Mouse (Mus musculus): Measurements from ENCODE around the gene Cpne9.
"Not testable (repeated sequence)": the region's sequence is repeated elsewhere in the genome, so short reads cannot be mapped to it uniquely, and the experiment has no call there.

Cpne9 gene

GRCm38 (mm10) chr6:113290346-113290745 is 8.2 kb downstream of the Cpne9 start:
- no peak for DNase-seq

GRCm38 (mm10) chr6:113292938-113293337 is 10.8 kb downstream of the Cpne9 start:
- DNase-seq: no peak

DNA sequence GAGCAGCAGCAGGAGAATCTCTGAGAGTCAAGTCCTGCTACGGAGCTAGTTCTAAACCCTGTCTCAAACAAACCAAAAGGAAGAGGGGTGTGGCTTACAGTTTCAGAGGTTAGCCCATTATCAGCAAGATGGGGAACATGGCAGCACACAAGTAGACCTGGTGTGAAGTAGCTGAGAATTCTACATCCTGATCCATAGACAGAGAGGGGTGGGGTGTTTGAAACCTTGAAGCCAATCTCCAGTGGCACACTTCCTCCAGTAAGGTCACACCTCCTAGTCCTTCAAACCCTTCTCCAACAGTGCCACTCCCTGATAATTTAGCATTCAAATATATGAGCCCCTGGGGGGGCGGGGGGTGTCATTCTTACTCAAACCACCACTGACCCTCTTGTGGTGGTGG is 13.9 kb downstream of the Cpne9 start:
- DNase-seq: no peak

DNA sequence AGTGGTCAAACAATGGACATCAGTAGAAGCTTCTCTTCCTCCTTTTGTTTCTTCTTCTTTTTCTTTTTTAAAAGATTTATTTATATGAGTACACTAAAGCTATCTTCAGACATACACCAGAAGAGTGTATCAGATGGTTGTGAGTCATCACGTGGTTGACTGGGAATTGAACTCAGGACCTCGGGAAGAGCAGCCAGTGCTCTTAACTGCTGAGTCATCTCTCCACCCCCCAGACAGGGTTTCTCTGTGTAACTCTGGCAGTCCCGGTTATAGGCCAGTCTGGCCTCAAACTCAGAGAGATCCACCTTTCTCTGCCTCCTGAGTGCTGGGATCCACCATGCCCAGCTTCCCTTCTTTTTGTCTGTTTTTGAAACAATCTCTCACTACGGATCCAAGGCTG is 14.5 kb downstream of the Cpne9 start:
- DNase-seq: no peak

- no peak for DNase-seq
Measured at GRCm38 (mm10) chr6:113301350-113301749, 19.2 kb downstream of the Cpne9 start.

DNA sequence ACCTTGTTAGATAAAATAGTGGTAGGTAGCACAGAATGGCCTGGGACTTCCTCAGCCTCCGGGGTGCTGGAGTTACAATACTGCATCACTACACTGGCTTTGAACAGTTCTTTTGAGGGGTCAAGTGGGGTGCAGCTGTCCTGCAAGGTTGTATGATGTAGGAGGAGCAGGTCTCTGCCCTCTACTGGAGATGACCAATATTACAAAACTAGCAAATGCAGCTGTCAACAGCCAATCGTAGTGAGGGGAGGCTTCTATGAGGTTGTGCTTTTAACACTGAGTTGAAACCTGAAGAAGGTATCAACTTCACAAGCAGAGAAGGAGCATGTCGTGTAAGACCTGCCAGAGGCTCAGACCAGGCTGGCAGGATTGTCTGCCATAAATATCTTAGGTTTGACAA is 20.2 kb downstream of the Cpne9 start:
- DNase-seq: peak; percentile 51

DNA sequence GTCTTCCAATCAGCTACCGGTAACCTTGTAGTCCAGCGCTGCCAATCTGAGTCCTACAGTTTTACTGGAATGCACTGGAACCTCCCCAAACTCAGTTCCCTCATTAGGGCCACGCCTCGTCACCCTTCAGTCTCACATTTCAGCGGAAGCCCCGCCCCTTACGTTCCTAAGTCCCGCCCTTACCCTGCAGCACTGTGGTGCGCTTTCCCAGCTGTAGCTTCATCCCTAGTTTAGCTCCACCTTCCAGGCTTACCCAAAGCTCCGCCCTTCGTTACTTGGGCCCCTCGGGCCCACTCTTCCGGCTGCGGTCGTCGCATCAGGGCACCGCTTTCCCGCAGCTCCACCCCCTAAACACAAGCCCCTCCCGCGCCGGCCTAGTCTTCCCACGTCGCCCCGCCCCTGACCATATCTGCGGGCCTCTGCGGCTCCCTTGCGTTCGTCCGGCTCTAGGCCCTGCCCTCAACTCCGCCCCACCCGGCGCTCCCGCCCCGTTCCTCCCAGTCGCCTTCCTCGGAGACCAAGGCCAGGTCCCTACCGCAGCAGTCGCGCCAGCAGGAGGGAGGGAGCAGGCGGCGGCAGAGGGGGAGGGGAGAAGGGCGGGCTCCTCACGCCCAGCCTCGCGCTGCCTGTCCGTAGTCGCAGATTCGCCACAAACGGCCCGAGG is 24.3 kb downstream of the Cpne9 start:
- peak; percentile 100 for DNase-seq

DNA sequence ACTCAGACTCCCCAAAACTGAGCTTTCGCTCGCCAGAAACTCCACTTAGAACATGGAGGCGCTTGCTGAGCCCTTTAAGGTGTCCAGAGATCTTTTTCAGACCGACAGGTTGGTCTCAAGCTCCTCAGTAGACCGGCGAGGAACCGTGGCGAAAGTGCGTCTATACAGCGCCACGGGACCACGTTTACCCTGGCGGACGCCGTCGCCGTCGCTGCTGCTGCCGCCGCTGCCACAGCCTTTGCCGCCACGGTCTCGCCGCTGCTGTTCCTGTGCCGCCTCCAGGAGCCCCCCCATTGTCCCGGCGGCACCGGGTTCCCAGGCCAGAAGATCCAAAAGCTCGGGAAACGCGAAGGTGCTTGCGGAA is 24.9 kb downstream of the Cpne9 start, which contains the start of gene Brpf1:
Brpf1 (plus strand) TSS at position 152 of the 364 bp plus-strand sequence.
- no peak for DNase-seq

DNA sequence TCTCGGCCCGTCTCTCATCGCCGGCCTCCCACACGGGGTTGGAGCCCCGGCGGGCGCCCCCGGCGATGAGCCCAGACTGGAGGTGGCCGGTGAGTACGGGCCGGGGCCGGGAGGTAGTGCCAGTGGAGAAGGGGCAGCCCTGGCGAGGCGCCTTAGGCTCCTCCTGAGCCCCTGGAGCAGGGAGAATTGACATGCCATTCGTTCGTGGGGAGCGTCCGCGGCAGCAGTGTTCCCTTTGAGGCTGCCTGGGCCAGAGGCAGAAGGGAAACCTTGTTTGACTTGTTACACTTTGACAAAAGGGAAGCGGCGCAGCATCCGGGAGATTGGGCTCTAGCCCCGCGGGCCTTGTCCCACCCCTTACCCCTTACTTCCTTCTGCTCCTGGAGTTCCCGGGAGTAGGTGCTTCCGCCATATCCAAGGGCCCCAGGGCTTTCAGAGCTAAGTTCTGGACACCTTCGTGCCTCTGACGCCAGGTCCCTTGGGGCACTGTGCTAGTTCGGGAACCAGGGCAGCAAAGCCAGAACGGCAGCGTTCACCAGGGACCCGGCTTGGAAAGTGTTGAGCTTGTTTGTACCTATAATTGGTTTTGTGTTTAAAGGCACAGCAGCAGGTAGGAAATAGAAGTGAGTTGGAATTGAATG is 25.5 kb downstream of the Cpne9 start:
- DNase-seq: peak; percentile 56

- DNase-seq: peak; percentile 18
Measured at GRCm38 (mm10) chr6:113308141-113308540, 26.0 kb downstream of the Cpne9 start.

DNA sequence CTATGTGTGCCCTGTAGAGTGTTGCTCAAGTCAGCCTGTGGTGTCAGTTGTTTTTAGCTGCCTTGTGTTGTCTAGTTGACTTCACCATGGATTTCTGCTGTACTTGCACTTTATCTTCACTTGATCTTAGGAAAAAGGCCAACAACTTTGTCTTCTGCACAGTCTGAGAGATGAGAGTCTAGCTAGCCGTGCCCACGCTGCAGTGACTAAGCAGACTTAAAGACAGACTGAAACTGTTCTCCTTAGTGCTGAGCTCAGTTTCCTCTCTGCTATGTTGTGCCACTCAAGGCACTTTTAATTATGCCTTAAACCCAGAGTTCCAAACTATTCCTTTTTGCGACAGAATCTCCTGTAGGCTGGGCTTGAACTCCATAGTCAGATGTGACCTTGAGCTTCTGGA is 33.9 kb downstream of the Cpne9 start:
- DNase-seq: no peak

GRCm38 (mm10) chr6:113326533-113327315 is 44.6 kb downstream of the Cpne9 start, which contains the start of gene Ogg1:
Ogg1 (plus strand) TSS chr6:113326972.
- DNase-seq: peak; percentile 99

DNA sequence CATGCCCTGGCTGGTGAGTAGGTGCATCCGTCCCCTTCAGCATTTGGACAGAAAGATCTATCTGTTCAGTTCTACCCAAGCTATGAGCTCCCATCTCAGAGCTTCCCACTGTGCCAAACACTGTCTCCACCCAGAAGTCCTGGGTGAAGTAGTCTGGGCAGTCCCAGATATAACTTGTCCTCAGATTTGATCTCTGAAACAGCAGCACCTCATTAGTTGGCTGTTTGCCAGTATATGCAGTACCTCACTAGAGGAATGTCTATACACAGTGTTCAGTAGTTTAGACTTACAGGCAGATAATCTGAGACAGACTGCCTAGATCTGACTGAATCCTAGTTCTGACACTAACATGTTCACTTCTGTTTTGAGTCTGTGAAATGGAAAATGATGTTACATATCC is 47.3 kb downstream of the Cpne9 start:
- DNase-seq: no peak

DNA sequence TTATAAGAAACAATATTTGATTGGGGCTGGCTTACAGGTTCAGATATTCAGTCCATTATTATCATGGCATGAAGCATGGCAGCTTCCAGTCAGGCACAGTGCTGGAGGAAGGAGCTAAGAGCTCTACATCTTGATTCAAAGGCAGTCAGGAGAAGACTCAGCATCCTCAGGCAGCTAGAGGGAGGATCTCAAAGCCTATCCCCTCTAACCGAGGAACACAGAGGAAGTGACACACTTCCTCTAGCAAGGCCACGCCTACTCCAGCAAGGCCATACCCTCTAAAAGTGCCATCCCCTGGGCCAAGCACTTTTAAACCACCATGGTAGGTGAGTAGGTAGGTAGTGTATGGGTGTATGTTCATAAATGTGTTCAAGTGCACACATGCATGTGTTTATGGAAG is 48.4 kb downstream of the Cpne9 start:
- peak; percentile 50 for DNase-seq

- no peak for DNase-seq
Measured at GRCm38 (mm10) chr6:113331721-113332120, 49.6 kb downstream of the Cpne9 start.

DNA sequence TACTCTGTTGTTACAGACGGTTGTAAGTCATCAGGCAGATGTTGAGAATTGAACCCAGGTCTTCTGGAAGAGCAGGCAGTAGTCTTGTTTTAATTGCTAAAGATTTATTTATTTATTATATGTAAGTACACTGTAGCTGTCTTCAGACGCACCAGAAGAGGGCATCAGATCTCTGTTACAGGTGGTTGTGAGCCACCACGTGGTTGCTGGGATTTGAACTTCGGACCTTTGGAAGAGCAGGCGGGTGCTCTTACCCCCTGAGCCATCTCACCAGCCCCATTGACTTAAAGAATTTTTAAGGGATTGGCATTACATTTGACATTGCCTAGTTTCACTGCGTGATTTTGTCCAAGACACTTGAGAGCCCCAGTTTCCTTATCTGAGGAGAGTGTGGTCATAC is 50.6 kb downstream of the Cpne9 start:
- DNase-seq: not testable (repeated sequence)

- peak; percentile 55 for DNase-seq
Measured at GRCm38 (mm10) chr6:113333137-113333950, 51.2 kb downstream of the Cpne9 start.

DNA sequence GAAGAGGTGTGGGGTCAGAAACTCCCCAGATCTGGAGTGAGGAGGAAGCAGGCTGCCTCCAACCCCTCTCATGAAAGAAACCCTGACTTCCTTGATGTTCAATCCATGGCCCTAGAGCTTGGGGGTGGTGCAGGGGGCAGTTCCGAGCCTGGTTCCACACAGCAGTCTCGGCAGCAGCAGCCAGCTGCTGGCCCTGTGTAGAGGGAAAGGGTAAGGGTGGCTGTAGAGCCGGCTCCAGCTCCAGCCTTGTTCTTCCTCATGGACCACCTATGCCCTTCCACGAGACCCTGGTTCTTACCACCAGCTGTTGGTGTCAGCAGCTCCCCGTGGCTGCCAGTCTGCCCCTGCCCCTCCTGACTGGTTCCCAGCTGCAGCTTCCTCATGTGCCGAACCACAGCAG is 52.1 kb downstream of the Cpne9 start:
- DNase-seq: no peak

GRCm38 (mm10) chr6:113336852-113337620 is 54.9 kb downstream of the Cpne9 start:
- DNase-seq: peak; percentile 35

DNA sequence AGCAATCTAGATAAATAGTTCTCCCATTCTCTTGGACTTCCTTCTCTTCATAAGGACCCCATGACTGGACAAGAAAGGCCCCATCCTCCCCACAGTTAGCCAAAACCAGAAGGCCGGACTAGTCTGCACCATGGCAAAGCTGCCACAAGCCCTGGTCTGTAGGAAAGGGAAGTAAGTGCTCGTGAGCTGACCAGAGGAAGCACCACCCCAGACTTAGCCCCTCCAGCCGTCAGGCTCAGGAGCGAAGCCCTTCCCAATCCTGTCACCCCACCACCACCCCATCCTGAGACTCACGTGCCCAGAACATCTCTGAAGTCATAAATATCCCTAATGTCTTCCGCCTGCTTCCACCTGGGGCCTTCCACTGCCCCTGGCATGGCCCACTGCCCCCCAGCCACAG is 59.5 kb downstream of the Cpne9 start:
- peak; percentile 39 for DNase-seq

GRCm38 (mm10) chr6:113342297-113342696 is 60.2 kb downstream of the Cpne9 start:
- peak; percentile 10 for DNase-seq

All from lung, postnatal 36 days (tissue).